Mouse (Mus musculus) urinary bladder, adult 18-20 months (tissue): ENCODE data around the gene Setd3.
A peak's percentile ranks its signal among the peaks of the same experiment; 100 is the strongest.
"Not testable (repeated sequence)": the region's sequence is repeated elsewhere in the genome, so short reads cannot be mapped to it uniquely, and the experiment has no call there.

ENCODE experiments used
- DNase-seq, 2 experiments: peaks; one replicate each; pipeline ENCODE4 v3.0.0; 2022; ENCODE audit warnings: low spot score in 2 of 2, mixed read lengths in 2 of 2

Gene Setd3

GRCm38 (mm10) chr12:108143624-108144498, 35.3 kb downstream of the Setd3 start:
- DNase-seq: no peak

GRCm38 (mm10) chr12:108135610-108136208, 43.4 kb downstream of the Setd3 start:
- no peak for DNase-seq

GRCm38 (mm10) chr12:108133181-108133580, 45.9 kb downstream of the Setd3 start:
- DNase-seq: no peak

DNA sequence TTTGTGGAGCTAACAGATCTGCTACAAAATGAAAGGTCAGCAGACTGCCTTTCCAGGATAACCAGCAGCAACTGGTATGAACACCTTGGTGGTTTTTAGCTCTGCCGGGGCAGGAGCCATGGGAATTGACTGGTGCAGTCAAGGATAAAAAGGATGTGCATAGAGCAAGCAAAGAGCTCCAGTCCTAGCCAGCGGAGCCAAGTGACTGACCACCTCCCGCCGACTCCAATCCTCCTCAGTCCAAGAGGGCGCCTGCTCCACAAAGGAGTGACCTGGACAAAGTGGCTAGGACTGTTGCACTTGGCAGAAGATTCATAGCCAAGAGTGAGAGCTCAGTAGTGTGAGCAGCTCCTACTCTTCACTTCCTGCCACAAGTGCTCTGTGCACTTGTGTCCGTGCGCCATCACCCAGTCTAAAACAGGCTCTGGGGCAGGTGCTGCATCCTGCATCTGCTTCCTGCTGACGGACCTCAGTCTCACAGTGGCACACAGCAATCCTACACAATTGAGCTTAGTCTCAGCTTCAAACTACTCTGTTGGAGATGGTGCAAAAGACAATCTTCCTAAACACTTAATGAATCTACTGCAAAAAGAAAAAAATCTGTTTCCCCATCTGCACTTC, 46.6 kb downstream of the Setd3 start:
- no peak for DNase-seq

GRCm38 (mm10) chr12:108121288-108121687, 57.8 kb downstream of the Setd3 start:
- DNase-seq: peak; percentile 27 to 38

GRCm38 (mm10) chr12:108120434-108120833, 58.7 kb downstream of the Setd3 start:
- no peak for DNase-seq

DNA sequence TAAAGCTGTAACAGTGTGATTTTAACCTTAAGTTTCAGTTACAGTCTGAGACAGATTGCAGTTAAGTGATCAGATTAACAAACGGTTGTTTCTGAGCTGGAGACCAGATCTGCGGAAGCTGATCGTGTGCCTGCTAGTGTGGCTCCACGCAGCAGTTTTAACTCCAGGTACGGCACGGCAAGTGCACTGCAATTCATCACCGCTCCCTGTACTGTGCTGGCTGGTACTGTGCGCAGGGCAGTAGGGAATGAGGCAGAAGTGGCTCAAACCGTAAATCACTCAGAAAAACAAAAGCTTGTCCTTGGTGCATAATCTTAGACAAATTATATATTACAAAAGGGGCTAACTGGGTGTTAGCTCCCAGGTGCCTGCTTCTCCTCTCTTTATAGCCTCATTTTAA, 59.2 kb downstream of the Setd3 start:
- DNase-seq: no peak

- no peak for DNase-seq
These were observed 60.1 kb downstream of the Setd3 start for GRCm38 (mm10) chr12:108118902-108119531.

GRCm38 (mm10) chr12:108118503-108118901, 60.6 kb downstream of the Setd3 start:
- DNase-seq: no peak

DNA sequence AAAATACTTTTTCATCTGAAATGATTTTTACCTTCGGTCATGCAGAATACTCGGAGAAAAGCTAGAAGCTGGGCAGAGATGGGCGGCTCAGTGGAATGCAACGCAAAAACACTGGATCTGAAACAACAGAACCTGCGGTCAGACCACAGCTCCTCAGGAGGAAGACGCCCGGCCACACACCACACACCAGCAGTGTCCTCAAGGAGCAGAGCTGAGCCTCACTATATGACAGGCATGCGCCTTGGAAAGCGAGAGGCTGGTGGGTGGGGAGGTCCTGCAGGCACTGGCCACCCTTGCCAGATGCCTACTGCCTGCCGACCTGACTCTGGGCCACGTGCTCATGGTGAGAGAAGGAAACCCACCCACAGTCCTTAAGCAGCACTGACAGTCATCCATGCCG, 67.9 kb downstream of the Setd3 start:
- no peak for DNase-seq

DNA sequence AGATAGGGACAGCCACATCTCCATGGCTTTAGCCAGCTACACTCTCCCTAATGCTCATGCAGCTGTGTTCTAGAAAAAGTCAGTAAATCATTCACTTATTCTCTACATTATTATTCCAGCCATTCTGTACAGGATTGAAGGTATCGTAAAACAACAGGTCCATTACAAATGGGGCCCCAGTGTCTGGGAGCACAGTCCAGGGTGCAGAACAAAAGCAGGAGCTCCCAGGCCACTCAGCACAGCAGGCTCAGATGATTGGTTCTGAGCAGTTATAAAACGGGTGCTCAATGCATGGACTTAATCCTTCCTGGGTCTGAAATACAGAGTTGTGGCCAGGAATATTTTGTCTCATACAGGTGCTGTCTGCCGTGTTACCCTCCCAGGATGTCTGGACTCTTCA, 68.4 kb downstream of the Setd3 start:
- no peak for DNase-seq

- DNase-seq: no peak
These were observed 69.4 kb downstream of the Setd3 start for GRCm38 (mm10) chr12:108109732-108110131.

- DNase-seq: not testable (repeated sequence)
These were observed 70.5 kb downstream of the Setd3 start for GRCm38 (mm10) chr12:108108591-108108990.

DNA sequence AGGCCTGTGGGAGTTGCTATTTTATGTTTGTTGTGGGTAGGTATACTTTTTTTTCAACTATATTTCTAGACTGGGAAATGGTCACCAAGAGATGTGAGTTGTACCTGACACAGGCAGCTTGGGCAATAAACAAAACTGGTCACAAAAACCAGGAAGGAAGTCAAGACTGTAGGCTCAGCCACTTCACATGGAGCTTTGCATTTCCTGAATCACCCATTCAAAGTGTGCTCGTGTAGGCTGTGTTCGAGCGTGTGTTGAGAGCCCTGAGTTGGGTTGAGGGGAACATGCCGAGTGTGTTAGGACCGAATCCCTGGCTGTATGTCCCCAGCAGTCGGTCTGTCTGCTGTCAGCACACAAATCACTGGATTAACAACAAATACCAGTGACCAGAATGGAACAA, 75.8 kb downstream of the Setd3 start:
- no peak for DNase-seq

DNA sequence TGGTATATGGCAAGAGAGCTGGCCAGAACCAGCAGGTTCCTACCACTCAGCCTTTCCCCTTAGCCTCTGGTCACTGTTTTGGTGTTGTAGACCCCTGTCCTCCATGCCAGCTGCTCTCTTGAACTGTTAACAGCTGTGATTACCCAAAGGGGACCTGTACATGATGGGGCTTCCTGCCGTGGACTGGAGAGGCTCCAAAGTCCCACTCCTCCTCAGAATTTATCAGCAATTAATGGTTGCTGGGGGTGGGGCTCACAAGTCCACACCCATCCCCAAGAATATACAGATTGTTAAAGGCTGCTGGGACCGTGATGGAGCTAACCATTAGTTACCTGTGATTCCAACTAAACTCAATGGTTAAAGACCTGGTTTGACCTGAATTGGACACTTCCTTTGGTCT, 77.0 kb downstream of the Setd3 start:
- DNase-seq: no peak

DNA sequence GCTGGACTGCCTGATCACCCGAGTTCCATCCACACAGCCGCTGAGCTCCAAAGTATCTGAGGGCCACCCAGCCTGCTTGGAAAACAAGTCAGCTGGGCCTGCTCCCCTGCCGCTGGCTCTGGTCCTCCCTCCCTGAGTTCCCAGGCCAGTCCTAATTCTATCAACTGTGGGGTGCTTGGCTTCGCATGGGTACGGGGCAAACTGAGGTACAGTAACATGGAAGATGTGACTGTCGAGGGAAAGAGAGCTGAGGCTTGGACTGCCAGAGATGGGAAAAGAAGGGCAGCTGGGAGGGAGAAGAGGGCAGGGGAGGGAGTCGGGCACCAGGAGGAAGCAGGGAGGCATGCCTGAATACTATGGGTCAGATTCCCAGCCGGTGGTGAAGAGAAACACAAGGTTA, 78.9 kb downstream of the Setd3 start:
- no peak for DNase-seq

- no peak for DNase-seq
These were observed 80.7 kb downstream of the Setd3 start for GRCm38 (mm10) chr12:108098201-108098980.

GRCm38 (mm10) chr12:108097643-108098042, 81.5 kb downstream of the Setd3 start:
- no peak for DNase-seq

- no peak for DNase-seq
These were observed 90.9 kb downstream of the Setd3 start for GRCm38 (mm10) chr12:108088253-108088652.

DNA sequence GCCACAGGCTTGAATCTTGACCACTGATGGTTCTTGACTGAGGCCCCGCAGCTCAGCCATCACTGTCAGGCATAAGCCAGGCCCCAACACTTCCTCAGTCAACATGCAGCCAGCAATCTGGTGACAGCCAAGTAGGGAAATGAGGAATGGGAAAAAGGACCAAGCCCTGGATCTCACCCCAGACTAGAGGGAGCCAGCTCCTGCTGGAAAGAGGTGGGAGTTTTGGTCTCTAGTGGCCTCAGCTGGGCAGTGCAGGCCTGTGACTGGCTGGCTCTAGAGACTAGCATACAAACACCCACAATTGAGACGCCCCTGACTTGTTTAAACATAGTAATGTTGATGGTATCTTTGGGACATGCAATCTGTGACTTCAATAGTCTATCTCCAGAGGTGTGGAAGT, 91.6 kb downstream of the Setd3 start:
- DNase-seq: no peak

DNA sequence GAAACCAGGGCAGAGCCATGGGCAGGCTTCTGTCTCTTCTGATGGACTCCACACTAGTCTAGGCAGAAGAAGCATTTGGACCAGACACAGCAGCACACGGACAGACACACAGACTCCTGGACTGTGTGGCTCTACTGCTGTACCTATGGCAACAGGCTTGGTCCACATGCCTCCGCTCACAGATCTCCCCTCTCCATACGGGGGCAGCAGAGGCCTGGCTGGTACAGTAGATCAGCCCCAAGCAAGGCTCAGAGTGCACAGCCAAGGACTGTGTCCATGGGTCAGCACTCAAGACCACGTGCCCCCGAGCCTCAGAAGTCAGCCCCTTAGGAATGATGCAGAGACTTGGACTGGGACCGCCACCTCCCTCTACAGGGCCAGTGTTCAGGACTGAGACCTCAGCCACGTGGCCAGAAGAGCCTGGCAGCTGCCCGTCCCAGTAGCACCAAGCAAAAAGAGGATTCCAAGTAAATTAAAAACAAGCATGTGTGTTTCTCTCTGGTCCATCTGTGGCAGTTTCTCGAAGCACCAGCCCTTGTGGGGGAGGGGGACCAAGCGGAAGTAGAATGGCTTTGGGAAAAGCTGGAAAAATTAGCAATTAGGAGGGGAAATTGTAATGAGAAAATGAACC, 100.9 kb downstream of the Setd3 start:
- DNase-seq: no peak
